Mouse (Mus musculus): ENCODE data around the gene Tmem132a.

Tmem132a gene

GRCm38 (mm10) chr19:10878201-10878837 is 8.6 kb upstream of the Tmem132a start:
- no peak for DNase-seq (ENCODE audit: low read depth)

- no peak for DNase-seq (ENCODE audit: low read depth)
Observed at GRCm38 (mm10) chr19:10871328-10871961, 1.7 kb upstream of the Tmem132a start.

DNA sequence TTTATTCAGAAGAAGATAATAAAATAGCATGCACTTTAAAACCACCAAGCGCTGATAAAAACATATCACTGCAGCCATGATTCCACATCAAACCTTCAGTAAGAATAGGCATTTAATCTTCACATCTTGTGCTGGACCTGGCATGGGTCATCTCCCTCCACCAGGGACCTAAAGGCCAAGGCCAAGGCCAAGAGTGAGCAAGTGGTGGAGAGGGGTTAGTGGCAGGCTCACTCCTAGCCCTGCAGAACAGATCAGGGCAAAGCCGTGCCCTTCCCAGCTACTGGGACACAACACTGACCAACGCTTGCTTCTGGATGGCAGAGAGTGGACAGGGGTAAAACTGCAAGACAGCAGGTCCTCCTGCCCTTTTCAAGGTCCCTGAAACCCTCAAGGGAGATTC is 936 bp upstream of the Tmem132a start:
- no peak for DNase-seq (ENCODE audit: low read depth)

GRCm38 (mm10) chr19:10869241-10869885 is 377 bp downstream of the Tmem132a start:
- no peak for DNase-seq (ENCODE audit: low read depth)

GRCm38 (mm10) chr19:10868623-10869141 is 1.1 kb downstream of the Tmem132a start:
- no peak for DNase-seq (ENCODE audit: low read depth)

GRCm38 (mm10) chr19:10867946-10868622 is 1.7 kb downstream of the Tmem132a start:
- no peak for DNase-seq (ENCODE audit: low read depth)

- DNase-seq (ENCODE audit: low read depth) = no peak
Observed at GRCm38 (mm10) chr19:10866351-10866750, 3.4 kb downstream of the Tmem132a start.

GRCm38 (mm10) chr19:10860072-10860497 is 9.7 kb downstream of the Tmem132a start:
- DNase-seq (ENCODE audit: low read depth) = no peak

- DNase-seq (ENCODE audit: low read depth) = no peak
Observed at GRCm38 (mm10) chr19:10856520-10856919, 13.2 kb downstream of the Tmem132a start.

DNA sequence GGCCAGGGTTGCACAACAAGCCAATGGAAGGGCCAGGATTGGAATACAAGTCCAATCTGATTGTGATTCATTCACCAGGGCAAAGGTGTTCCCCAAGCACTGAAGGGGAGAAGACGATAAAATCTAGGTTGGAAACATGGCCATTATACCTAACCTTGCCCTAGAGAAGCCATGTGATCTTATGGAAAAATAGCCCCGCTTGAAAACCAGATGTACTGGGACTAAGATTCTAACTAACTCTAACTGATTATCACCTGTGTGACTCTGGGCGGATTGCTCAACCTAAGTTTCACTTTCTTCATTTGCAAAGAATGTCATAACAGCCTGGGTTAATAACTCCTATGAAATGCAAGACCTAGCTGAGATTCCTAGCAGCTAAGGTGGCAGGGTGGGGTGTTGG is 14.3 kb downstream of the Tmem132a start:
- no peak for DNase-seq (ENCODE audit: low read depth)

- no peak for DNase-seq (ENCODE audit: low read depth)
Observed at GRCm38 (mm10) chr19:10847311-10848087, 22.2 kb downstream of the Tmem132a start.

- no peak for DNase-seq (ENCODE audit: low read depth)
Observed at GRCm38 (mm10) chr19:10846150-10846549, 23.6 kb downstream of the Tmem132a start.

DNA sequence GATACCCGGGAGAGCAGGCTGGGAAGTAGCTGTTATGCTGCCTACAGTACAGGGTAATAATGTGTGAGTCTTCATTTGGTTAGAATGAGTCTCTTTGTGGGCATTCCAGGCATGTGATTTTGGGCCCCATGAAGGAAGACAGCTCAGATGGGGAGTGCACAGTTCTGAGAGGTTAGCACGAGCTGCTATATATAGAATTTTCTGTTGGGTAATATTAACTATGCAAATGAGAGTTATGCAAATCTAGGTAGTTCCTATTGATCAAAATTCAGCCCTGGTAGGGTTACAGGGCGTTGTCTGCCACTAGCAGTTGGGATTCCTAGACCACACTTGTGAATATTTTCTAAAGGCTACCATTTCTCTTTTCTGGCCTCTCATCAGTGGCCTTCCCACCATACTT is 24.3 kb downstream of the Tmem132a start:
- no peak for DNase-seq (ENCODE audit: low read depth)

- no peak for DNase-seq (ENCODE audit: low read depth)
Observed at GRCm38 (mm10) chr19:10844206-10844605, 25.5 kb downstream of the Tmem132a start.

DNA sequence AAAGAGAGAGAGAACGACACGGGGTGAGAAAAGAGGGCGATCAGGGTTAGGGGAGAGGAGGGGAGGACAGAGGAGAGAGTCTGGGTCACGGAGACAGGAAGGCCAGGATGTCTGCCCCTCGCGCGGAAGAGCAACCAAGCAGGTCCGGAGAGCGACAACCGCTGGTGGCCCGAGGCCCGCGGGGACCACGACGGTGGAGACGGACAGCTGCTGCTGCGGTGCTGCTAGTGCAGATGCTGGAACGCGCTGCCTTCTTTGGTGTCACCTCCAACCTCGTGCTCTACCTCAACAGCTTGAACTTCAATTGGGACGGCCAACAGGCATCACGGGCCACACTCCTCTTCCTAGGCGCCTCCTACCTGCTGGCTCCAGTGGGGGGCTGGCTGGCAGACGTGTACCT is 26.8 kb downstream of the Tmem132a start:
- DNase-seq (ENCODE audit: low read depth) = no peak

GRCm38 (mm10) chr19:10841721-10842626 is 27.8 kb downstream of the Tmem132a start:
- peak; percentile 88 for DNase-seq (ENCODE audit: low read depth)

GRCm38 (mm10) chr19:10839010-10839892 is 30.5 kb downstream of the Tmem132a start, which contains the start of gene Slc15a3:
TSS of gene Slc15a3 (plus strand) at chr19:10839727.
- DNase-seq (ENCODE audit: low read depth) = peak; percentile 11

DNA sequence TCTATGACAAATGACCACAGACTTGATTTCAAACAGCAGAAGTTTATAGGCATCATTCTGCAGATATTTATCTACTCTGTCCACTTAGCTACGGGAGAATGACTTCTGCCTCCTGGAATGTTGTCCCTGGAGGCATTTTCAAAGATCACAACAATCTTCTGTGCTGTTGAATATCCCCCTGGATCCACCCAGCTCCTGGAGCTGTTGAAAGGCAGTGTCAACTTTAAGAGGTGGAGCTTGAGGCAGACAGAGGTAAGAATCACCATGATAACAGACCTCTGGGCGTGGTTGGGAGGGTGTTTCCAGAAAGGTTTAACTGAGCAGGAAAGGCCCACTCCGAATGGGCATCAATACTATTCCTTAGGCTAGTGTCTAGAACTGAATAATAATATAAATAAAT is 34.1 kb downstream of the Tmem132a start:
- DNase-seq (ENCODE audit: low read depth) = no peak

GRCm38 (mm10) chr19:10833611-10834010 is 36.1 kb downstream of the Tmem132a start:
- peak; percentile 63 for DNase-seq (ENCODE audit: low read depth)

- no peak for DNase-seq (ENCODE audit: low read depth)
Observed at GRCm38 (mm10) chr19:10832030-10832429, 37.7 kb downstream of the Tmem132a start.
